Mouse (Mus musculus) hindbrain, postnatal 0 days (tissue): Measurements from ENCODE around the gene Egln1. TPM values are rescaled to one million over a fixed set of nuclear protein-coding genes. Genes with fewer than 3 reads are reported as not detected.

Experiments
- ATAC-seq: fragments of 200-750 bp; cut with Nextera tagmentation; 2 replicates; pipeline ENCODE4 v1.8.0; 2017; ENCODE audit warnings: mild to moderate bottlenecking, moderate TSS enrichment, moderate library complexity
- DNase-seq: peaks from one replicate; pipeline ENCODE4 v3.0.0-alpha.2; 2015; ENCODE audit warnings: low spot score
- H3K27ac ChIP-seq: fragments of 300-500 bp; sonication (generic); 2 replicates; pipeline ENCODE4 v1.5.1; 2014; ENCODE audit warnings: mild to moderate bottlenecking
- H3K27me3 ChIP-seq: fragments of 300-500 bp; sonication (generic); 2 replicates; pipeline ENCODE4 v1.6.1; 2014; ENCODE audit warnings: low read length, mixed read lengths; ENCODE audit not compliant: insufficient read depth
- H3K36me3 ChIP-seq: fragments of 300-500 bp; sonication (generic); 2 replicates; pipeline ENCODE4 v1.6.1; 2014; ENCODE audit warnings: low read length, mixed read lengths; ENCODE audit not compliant: insufficient read depth
- H3K4me1 ChIP-seq: fragments of 300-500 bp; sonication (generic); 2 replicates; pipeline ENCODE4 v1.6.1; 2014; ENCODE audit warnings: antibody characterized with exemption, low read length, mixed read lengths; ENCODE audit not compliant: insufficient read depth
- H3K4me2 ChIP-seq: fragments of 300-500 bp; sonication (generic); 2 replicates; pipeline ENCODE4 v1.6.1; 2014; ENCODE audit warnings: low read depth, mild to moderate bottlenecking, low read length, moderate library complexity, mixed read lengths
- H3K4me3 ChIP-seq: fragments of 300-500 bp; sonication (generic); 2 replicates; pipeline ENCODE4 v1.5.1; 2014; ENCODE audit warnings: low read length
- H3K9ac ChIP-seq: fragments of 300-500 bp; sonication (generic); replicated peaks from 2 replicates; pipeline ENCODE4 v1.6.1; 2014; ENCODE audit warnings: mild to moderate bottlenecking, low read length, moderate library complexity, mixed read lengths
- H3K9me3 ChIP-seq: fragments of 300-500 bp; sonication (generic); 2 replicates; pipeline ENCODE4 v1.6.1; 2016; ENCODE audit warnings: low read length, mixed read lengths
- CTCF ChIP-seq: IDR thresholded peaks from 2 replicates; pipeline ENCODE4 v1.5.1; 2016; ENCODE audit warnings: antibody characterized with exemption, control low read depth, low read depth
- WGBS: fragments of 180-500 bp; shearing (Covaris S2); extraction: QIAGEN DNeasy Blood & Tissue Kit; methylation state at CpG from one replicate; pipeline ENCODE4 v1.1.7; 2014; 5-methylcytosine and 5-hydroxymethylcytosine counted together
- polyA plus RNA-seq: library from polyadenylated mRNA; unstranded; fragments of >200 nt; fragmentation: Nextera tagmentation; extraction: Ambion mirVana; gene quantifications from 2 replicates; pipeline ENCODE4 v1.2.1, GENCODE M21; 2015
- total RNA-seq: library from RNA; depleted of rRNA; stranded (reverse); fragments of >200 nt; gene quantifications from 2 replicates; pipeline ENCODE4 v1.2.3, GENCODE M21; 2014

Gene Egln1
- total and polyA plus RNA-seq, 2 experiments from 2014 or later, result 14.1 to 45.1 TPM

- H3K27me3 ChIP-seq, result no peaks in the 10 kb centered on the region
- H3K9ac ChIP-seq, result no peak overlapping the region
- DNase-seq, result no peak
- WGBS, result 90% methylated on average over 16 of the region's 16 CpGs
- no peak for ATAC-seq
- no peak overlapping the region for H3K27ac ChIP-seq
- no peaks in the 10 kb centered on the region for H3K9me3 ChIP-seq
- no peaks in the 10 kb centered on the region for H3K4me1 ChIP-seq
- no peak overlapping the region for H3K4me3 ChIP-seq
- H3K4me2 ChIP-seq, result no peak overlapping the region
- no peak for TF ChIP-seq CTCF
- H3K36me3 ChIP-seq, result peaks cover 24% of the 10 kb centered on the region
Observed at GRCm38 (mm10) chr8:124909936-124910335, 39.2 kb downstream of the Egln1 start.

GRCm38 (mm10) chr8:124905482-124905881, 43.6 kb downstream of the Egln1 start:
- H3K27ac ChIP-seq, result no peak overlapping the region
- 94% methylated on average over 2 of the region's 2 CpGs for WGBS

GRCm38 (mm10) chr8:124903198-124903597, 45.9 kb downstream of the Egln1 start:
- Histone ChIP-seq H3K9ac (no peak overlapping the region), H3K4me1 (peaks cover 4% of the 10 kb centered on the region; the same call in 1 of the 2 replicates), H3K27ac (no peak overlapping the region), H3K36me3 (peaks cover 55% of the 10 kb centered on the region), H3K4me2 (no peak overlapping the region), H3K4me3 (no peak overlapping the region), H3K27me3 (no peaks in the 10 kb centered on the region), H3K9me3 (no peaks in the 10 kb centered on the region)
- no peak for TF ChIP-seq CTCF
- 96% methylated on average over 15 of the region's 15 CpGs for WGBS
- ATAC-seq, result no peak
- no peak for DNase-seq

More at GRCm38 (mm10) chr8:124905482-124905881, 43.6 kb downstream of the Egln1 start:
- Histone ChIP-seq H3K4me1 (no peaks in the 10 kb centered on the region), H3K4me3 (no peak overlapping the region), H3K9me3 (no peaks in the 10 kb centered on the region), H3K36me3 (peaks cover 52% of the 10 kb centered on the region), H3K9ac (no peak overlapping the region), H3K27me3 (no peaks in the 10 kb centered on the region), H3K4me2 (no peak overlapping the region)
- TF ChIP-seq CTCF, result no peak
- DNase-seq (no peak), ATAC-seq (no peak)

- H3K36me3 ChIP-seq, result peaks cover 38% of the 10 kb centered on the region
Observed at GRCm38 (mm10) chr8:124898251-124898905, 50.7 kb downstream of the Egln1 start.

GRCm38 (mm10) chr8:124897386-124898250, 51.5 kb downstream of the Egln1 start, which contains the start of the genes Exoc8 and Sprtn:
Gene Exoc8 (minus strand): TSS chr8:124897705.
Gene Sprtn (plus strand): TSS chr8:124897886.
- H3K4me2 ChIP-seq, result peak within 1 kb of the TSS; percentile 98
- H3K4me3 ChIP-seq, result peak within 1 kb of the TSS; percentile 88
- H3K9me3 ChIP-seq, result no peaks in the 10 kb centered on the region
- H3K36me3 ChIP-seq, result peaks cover 31% of the 10 kb centered on the region
- no peaks in the 10 kb centered on the region for H3K27me3 ChIP-seq
- ATAC-seq (peak; percentile 89), DNase-seq (peak; percentile 99)
- TF ChIP-seq CTCF, result no peak
- H3K9ac ChIP-seq, result peak within 1 kb of the TSS; percentile 76
- peak within 1 kb of the TSS; percentile 90 for H3K27ac ChIP-seq
- WGBS, result under 1% methylated on average over 104 of the region's 114 CpGs
- H3K4me1 ChIP-seq, result peaks cover 13% of the 10 kb centered on the region

More at GRCm38 (mm10) chr8:124898251-124898905, 50.7 kb downstream of the Egln1 start:
- H3K9me3 ChIP-seq, result no peaks in the 10 kb centered on the region
- peak overlapping the region; percentile 98 for H3K4me2 ChIP-seq
- peak overlapping the region; percentile 90 for H3K27ac ChIP-seq
- DNase-seq, result no peak
- peak overlapping the region; percentile 88 for H3K4me3 ChIP-seq
- TF ChIP-seq CTCF, result no peak
- WGBS, result 6% methylated on average over 30 of the region's 31 CpGs
- H3K27me3 ChIP-seq, result no peaks in the 10 kb centered on the region
- peaks cover 13% of the 10 kb centered on the region for H3K4me1 ChIP-seq
- peak overlapping the region; percentile 76 for H3K9ac ChIP-seq
- peak; percentile 18 for ATAC-seq

GRCm38 (mm10) chr8:124896632-124897385, 52.3 kb downstream of the Egln1 start:
- under 1% methylated on average over 60 of the region's 60 CpGs for WGBS
- TF ChIP-seq CTCF, result peak; percentile 80
- Histone ChIP-seq H3K9me3 (no peaks in the 10 kb centered on the region), H3K4me1 (peaks cover 13% of the 10 kb centered on the region), H3K9ac (peak overlapping the region; percentile 76), H3K4me2 (peak overlapping the region; percentile 98), H3K4me3 (peak overlapping the region; percentile 88), H3K27ac (peak overlapping the region; percentile 90), H3K36me3 (peaks cover 23% of the 10 kb centered on the region), H3K27me3 (no peaks in the 10 kb centered on the region)
- DNase-seq (peak; percentile 82), ATAC-seq (peak; percentile 57)
